ENCODE assay signal across 8 mouse cellular contexts in the genomic region with DNA sequence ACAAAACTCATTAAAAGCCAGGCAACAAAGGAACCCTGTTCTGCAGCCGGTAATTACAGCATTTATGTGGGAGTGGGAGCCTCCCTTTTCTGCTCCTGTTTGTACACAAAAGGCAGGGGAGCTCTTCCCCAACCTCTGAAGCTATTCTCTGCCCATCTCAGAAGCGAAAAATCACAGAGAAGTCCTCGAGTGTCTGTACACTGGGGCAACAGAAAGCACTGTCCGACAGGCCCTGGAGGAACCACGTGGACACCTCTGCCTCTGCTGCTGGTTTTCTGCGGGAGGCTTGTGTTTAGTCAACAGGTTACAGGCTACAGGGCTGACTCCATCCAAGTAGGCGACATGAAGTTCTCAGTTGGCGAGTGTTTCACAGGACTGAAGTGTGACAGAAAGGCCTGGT. TPM values are rescaled to one million over a fixed set of nuclear protein-coding genes. Genes with fewer than 3 reads are reported as not detected.
A peak's percentile ranks its signal among the peaks of the same experiment; 100 is the strongest.
DNase-seq lines count a peak whose midpoint lies in the region; ATAC-seq and TF ChIP-seq lines count a peak whose summit lies in the region.

No protein-coding gene starts in this region.

- ATAC-seq in forebrain, embryonic 12.5 days (ENCODE audit: low FRiP score): no peak
- ATAC-seq in intestine, embryonic 16.5 days: no peak
- no peak for ATAC-seq in midbrain, embryonic 12.5 days (ENCODE audit: low FRiP score, low read depth)

- H3K4me2 ChIP-seq in forebrain, embryonic 12.5 days: peak overlapping the region; percentile 24
- H3K4me2 ChIP-seq in intestine, embryonic 16.5 days (ENCODE audit: low read depth, low read length): peak overlapping the region; percentile 62
- 0 out of 2 replicates have a peak overlapping the region, but pooled peaks have one; percentile 11 for H3K4me2 ChIP-seq in midbrain, embryonic 12.5 days (replicated peaks)

- H3K9me3 ChIP-seq in forebrain, embryonic 12.5 days: no peaks in the 10 kb centered on the region
- no peaks in the 10 kb centered on the region for H3K9me3 ChIP-seq in intestine, embryonic 16.5 days (ENCODE audit: control insufficient read depth, low read length)
- H3K9me3 ChIP-seq in midbrain, embryonic 12.5 days: no peaks in the 10 kb centered on the region

- 17% methylated on average over 8 of the region's 8 CpGs for WGBS in forebrain, embryonic 12.5 days
- 23% methylated on average over 8 of the region's 8 CpGs for WGBS in intestine, embryonic 16.5 days
- 43% methylated on average over 8 of the region's 8 CpGs for WGBS in midbrain, embryonic 12.5 days

- peak overlapping the region; percentile 67 for H3K27ac ChIP-seq in left cerebral cortex, adult 2 months
- no peak overlapping the region for H3K27ac ChIP-seq in forebrain, embryonic 12.5 days
- H3K27ac ChIP-seq in intestine, embryonic 16.5 days (ENCODE audit: low read length): 0 out of 2 replicates have a peak overlapping the region, but pooled peaks have one; percentile 39
- H3K27ac ChIP-seq in midbrain, embryonic 12.5 days (replicated peaks): no peak overlapping the region

- DNase-seq in left cerebral cortex, adult 2 months (ENCODE audit: extremely low spot score in 1 of 2, low spot score in 2 of 2): no peak
- no peak for DNase-seq in left cerebral cortex, adult 8-10 months (ENCODE audit: low spot score in 2 of 2)
- DNase-seq in right cerebral cortex, postnatal 36 days (ENCODE audit: low spot score in 2 of 2): no peak
- no peak for DNase-seq in left cerebral cortex, adult 11 months (ENCODE audit: low spot score)
- DNase-seq in cerebellum, postnatal 4 days (ENCODE audit: low spot score in 2 of 2): no peak

- intact Hi-C loops in left cerebral cortex, adult 2 months (cut with DNase I): loop anchor here (2.0 to 5.0 kb wide), 3 partner anchors 57 to 118 kb away; no protein-coding TSS in a partner anchor

- H3K4me1 ChIP-seq in forebrain, embryonic 12.5 days: peaks cover 18% of the 10 kb centered on the region
- H3K4me1 ChIP-seq in intestine, embryonic 16.5 days (ENCODE audit: control insufficient read depth, insufficient read depth, low read length): peaks cover 32% of the 10 kb centered on the region
- H3K4me1 ChIP-seq in midbrain, embryonic 12.5 days: peaks cover 9% of the 10 kb centered on the region; the same call in 1 of the 2 replicates

- H3K4me3 ChIP-seq in left cerebral cortex, adult 2 months: peak overlapping the region; percentile 91
- H3K4me3 ChIP-seq in forebrain, embryonic 12.5 days (replicated peaks): no peak overlapping the region
- H3K4me3 ChIP-seq in intestine, embryonic 16.5 days (ENCODE audit: low read length): peak overlapping the region; percentile 47
- no peak overlapping the region for H3K4me3 ChIP-seq in midbrain, embryonic 12.5 days

- peaks cover 47% of the 10 kb centered on the region for H3K27me3 ChIP-seq in forebrain, embryonic 12.5 days
- H3K27me3 ChIP-seq in intestine, embryonic 16.5 days (replicated peaks; ENCODE audit: control insufficient read depth, insufficient read depth, low read length): no peaks in the 10 kb centered on the region
- no peaks in the 10 kb centered on the region; the same call in 1 of the 2 replicates for H3K27me3 ChIP-seq in midbrain, embryonic 12.5 days

- H3K36me3 ChIP-seq in forebrain, embryonic 12.5 days (replicated peaks): no peaks in the 10 kb centered on the region
- no peaks in the 10 kb centered on the region for H3K36me3 ChIP-seq in intestine, embryonic 16.5 days (ENCODE audit: control insufficient read depth, insufficient read depth, low read length)
- no peaks in the 10 kb centered on the region for H3K36me3 ChIP-seq in midbrain, embryonic 12.5 days

- no peak overlapping the region for H3K9ac ChIP-seq in forebrain, embryonic 12.5 days
- H3K9ac ChIP-seq in intestine, embryonic 16.5 days (ENCODE audit: low read depth, low read length): peak overlapping the region; percentile 69
- no peak overlapping the region for H3K9ac ChIP-seq in midbrain, embryonic 12.5 days (replicated peaks)

- TF ChIP-seq CTCF in left cerebral cortex, adult 2 months (IDR thresholded peaks at IDR 0.05): no peak

RNA-seq across cellular contexts. Expression of gene Ets2, which starts 2.1 kb away (rescaled TPM):
- 10 to 100 TPM; 83.2 to 85.1 TPM for total RNA-seq in left cerebral cortex, adult 2 months (2021)
- total RNA-seq in left cerebral cortex, adult 8-10 months (2022): 10 to 100 TPM; 70.6 to 77.0 (median 74.1) TPM
- 15.4 and 17.2 TPM in 2 replicates for polyA plus RNA-seq in forebrain, embryonic 12.5 days (2016; fragmentation: Nextera tagmentation; extraction: Ambion mirVana)
- 58.6 and 59.8 TPM in 2 replicates for polyA plus RNA-seq in intestine, embryonic 16.5 days (2015; fragmentation: Nextera tagmentation; extraction: Ambion mirVana)
- polyA plus RNA-seq in midbrain, embryonic 12.5 days (2016; fragmentation: Nextera tagmentation; extraction: Ambion mirVana): 16.0 and 21.2 TPM in 2 replicates

Comparison
In these comparisons a context has a peak if more than half of its experiments do, and no peak if none do; other contexts are left out.
1. H3K27ac ChIP-seq: peak in left cerebral cortex, adult 2 months (single experiment) and intestine, embryonic 16.5 days (single experiment); none in forebrain, embryonic 12.5 days (single experiment) and midbrain, embryonic 12.5 days (single experiment).
2. H3K4me3 ChIP-seq: peak in left cerebral cortex, adult 2 months (single experiment) and intestine, embryonic 16.5 days (single experiment); none in forebrain, embryonic 12.5 days (single experiment) and midbrain, embryonic 12.5 days (single experiment).
3. H3K4me2 ChIP-seq: peak in every context shown above with its lines; median percentile 62 in intestine, embryonic 16.5 days; 24 in forebrain, embryonic 12.5 days; 11 in midbrain, embryonic 12.5 days.